Mouse (Mus musculus): ENCODE measurements around the gene Usp37. TPM values are rescaled to one million over a fixed set of nuclear protein-coding genes. Genes with fewer than 3 reads are reported as not detected.

Usp37 gene
- polyA plus RNA-seq, 1 experiment, result 52.1 TPM

DNA sequence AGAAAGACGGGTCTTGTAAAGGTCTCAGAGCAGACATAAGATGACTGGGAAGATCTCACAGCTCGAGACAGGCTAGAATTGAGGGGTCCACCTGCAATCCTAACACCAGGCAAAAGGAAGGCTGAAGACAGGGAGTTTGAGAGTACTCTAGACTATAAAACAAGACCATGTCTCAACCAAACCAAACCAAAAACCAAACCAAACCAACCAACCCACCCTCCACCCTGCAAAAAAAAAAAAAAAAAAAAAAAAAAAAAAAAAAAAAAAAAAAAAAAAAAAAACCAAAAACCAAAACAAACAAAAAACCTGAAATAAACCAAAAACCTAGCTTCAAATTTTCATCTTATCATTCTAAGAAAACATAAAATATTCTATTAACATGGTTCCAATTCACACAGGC lies 99.5 kb downstream of the Usp37 start:
- TF ChIP-seq EP300 (IDR thresholded peaks at IDR 0.05; ENCODE audit: insufficient read depth, low read depth, low read length), result no peak
- Histone ChIP-seq H3K9me3 (replicated peaks; ENCODE audit: control insufficient read depth, insufficient read depth, low read length, poor library complexity, severe bottlenecking) (no peaks in the 10 kb centered on the region), H3K27ac (ENCODE audit: insufficient read depth, low read length) (no peak overlapping the region), H3K4me3 (ENCODE audit: low read depth, low read length) (no peak overlapping the region), H3K27me3 (ENCODE audit: control insufficient read depth, insufficient read depth, low read length, poor library complexity, severe bottlenecking) (no peaks in the 10 kb centered on the region), H3K36me3 (ENCODE audit: control insufficient read depth, insufficient read depth, low read length, poor library complexity, severe bottlenecking) (peaks cover 41% of the 10 kb centered on the region), H3K9ac (ENCODE audit: low read depth, poor library complexity, severe bottlenecking) (no peak overlapping the region), H3K4me1 (ENCODE audit: control insufficient read depth, insufficient read depth, low read length) (no peaks in the 10 kb centered on the region)

DNA sequence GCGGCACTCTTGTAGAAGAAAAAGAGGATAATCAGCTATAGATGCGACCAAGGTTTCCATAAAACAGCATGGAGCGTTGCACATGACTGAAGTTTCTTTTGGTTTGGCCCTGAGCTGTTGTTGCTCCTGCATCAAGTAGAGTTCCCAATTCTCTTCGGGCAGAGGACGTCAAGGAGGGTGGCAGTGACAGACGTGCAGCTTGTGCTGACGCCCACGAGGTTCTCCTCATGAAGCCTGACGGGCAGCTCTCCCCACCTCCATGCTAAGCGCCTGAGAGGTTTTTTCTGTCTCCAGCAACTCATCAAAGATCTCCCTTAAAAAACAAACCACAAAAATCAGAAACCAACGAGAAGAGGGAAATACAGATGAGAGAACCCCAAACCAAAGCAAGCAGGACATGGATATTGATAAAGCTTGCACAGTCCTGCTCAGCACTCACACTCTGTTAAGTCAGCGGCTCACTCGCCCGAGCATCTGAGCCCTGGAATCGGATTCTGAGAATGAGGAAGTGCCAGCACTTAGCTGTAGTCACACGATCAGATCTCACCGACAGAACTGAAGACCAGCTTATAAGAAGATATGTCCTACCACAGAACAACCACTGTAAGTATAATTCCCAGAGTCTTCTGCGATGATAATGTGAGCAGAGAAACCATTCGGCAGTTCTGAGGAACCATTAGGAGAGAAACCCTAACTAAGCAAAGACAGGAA lies 104.8 kb downstream of the Usp37 start:
- H3K27ac ChIP-seq (ENCODE audit: insufficient read depth, low read length), result no peak overlapping the region
- no peak overlapping the region for H3K4me3 ChIP-seq (ENCODE audit: low read depth, low read length)
- no peak overlapping the region for H3K9ac ChIP-seq (ENCODE audit: low read depth, poor library complexity, severe bottlenecking)
- TF ChIP-seq CTCF (IDR thresholded peaks at IDR 0.05; ENCODE audit: low read depth, low read length) (no peak), POLR2A (IDR thresholded peaks at IDR 0.05; ENCODE audit: insufficient read depth, low read length) (no peak), EP300 (IDR thresholded peaks at IDR 0.05; ENCODE audit: insufficient read depth, low read depth, low read length) (no peak)
- peaks cover 41% of the 10 kb centered on the region for H3K36me3 ChIP-seq (ENCODE audit: control insufficient read depth, insufficient read depth, low read length, poor library complexity, severe bottlenecking)
- H3K4me1 ChIP-seq (ENCODE audit: control insufficient read depth, insufficient read depth, low read length), result no peaks in the 10 kb centered on the region
- H3K27me3 ChIP-seq (ENCODE audit: control insufficient read depth, insufficient read depth, low read length, poor library complexity, severe bottlenecking), result no peaks in the 10 kb centered on the region
- H3K9me3 ChIP-seq (replicated peaks; ENCODE audit: control insufficient read depth, insufficient read depth, low read length, poor library complexity, severe bottlenecking), result no peaks in the 10 kb centered on the region

- H3K4me3 ChIP-seq (ENCODE audit: low read depth, low read length), result no peak overlapping the region
- H3K9ac ChIP-seq (ENCODE audit: low read depth, poor library complexity, severe bottlenecking), result no peak overlapping the region
- no peak overlapping the region for H3K27ac ChIP-seq (ENCODE audit: insufficient read depth, low read length)
- H3K27me3 ChIP-seq (ENCODE audit: control insufficient read depth, insufficient read depth, low read length, poor library complexity, severe bottlenecking), result no peaks in the 10 kb centered on the region
- no peaks in the 10 kb centered on the region for H3K4me1 ChIP-seq (ENCODE audit: control insufficient read depth, insufficient read depth, low read length)
- no peaks in the 10 kb centered on the region for H3K9me3 ChIP-seq (replicated peaks; ENCODE audit: control insufficient read depth, insufficient read depth, low read length, poor library complexity, severe bottlenecking)
- peaks cover 38% of the 10 kb centered on the region for H3K36me3 ChIP-seq (ENCODE audit: control insufficient read depth, insufficient read depth, low read length, poor library complexity, severe bottlenecking)
- no peak for TF ChIP-seq CTCF (IDR thresholded peaks at IDR 0.05; ENCODE audit: low read depth, low read length)
- no peak for TF ChIP-seq POLR2A (IDR thresholded peaks at IDR 0.05; ENCODE audit: insufficient read depth, low read length)
- TF ChIP-seq EP300 (IDR thresholded peaks at IDR 0.05; ENCODE audit: insufficient read depth, low read depth, low read length), result no peak
These were observed 106.2 kb downstream of the Usp37 start for GRCm38 (mm10) chr1:74437702-74438427.

GRCm38 (mm10) chr1:74435563-74435962 lies 108.5 kb downstream of the Usp37 start:
- TF ChIP-seq POLR2A (IDR thresholded peaks at IDR 0.05; ENCODE audit: insufficient read depth, low read length) (no peak), EP300 (IDR thresholded peaks at IDR 0.05; ENCODE audit: insufficient read depth, low read depth, low read length) (no peak), CTCF (IDR thresholded peaks at IDR 0.05; ENCODE audit: low read depth, low read length) (no peak)
- Histone ChIP-seq H3K27me3 (ENCODE audit: control insufficient read depth, insufficient read depth, low read length, poor library complexity, severe bottlenecking) (no peaks in the 10 kb centered on the region), H3K36me3 (ENCODE audit: control insufficient read depth, insufficient read depth, low read length, poor library complexity, severe bottlenecking) (peaks cover 30% of the 10 kb centered on the region), H3K4me3 (ENCODE audit: low read depth, low read length) (no peak overlapping the region), H3K9ac (ENCODE audit: low read depth, poor library complexity, severe bottlenecking) (no peak overlapping the region), H3K27ac (ENCODE audit: insufficient read depth, low read length) (no peak overlapping the region), H3K4me1 (ENCODE audit: control insufficient read depth, insufficient read depth, low read length) (no peaks in the 10 kb centered on the region), H3K9me3 (replicated peaks; ENCODE audit: control insufficient read depth, insufficient read depth, low read length, poor library complexity, severe bottlenecking) (no peaks in the 10 kb centered on the region)

DNA sequence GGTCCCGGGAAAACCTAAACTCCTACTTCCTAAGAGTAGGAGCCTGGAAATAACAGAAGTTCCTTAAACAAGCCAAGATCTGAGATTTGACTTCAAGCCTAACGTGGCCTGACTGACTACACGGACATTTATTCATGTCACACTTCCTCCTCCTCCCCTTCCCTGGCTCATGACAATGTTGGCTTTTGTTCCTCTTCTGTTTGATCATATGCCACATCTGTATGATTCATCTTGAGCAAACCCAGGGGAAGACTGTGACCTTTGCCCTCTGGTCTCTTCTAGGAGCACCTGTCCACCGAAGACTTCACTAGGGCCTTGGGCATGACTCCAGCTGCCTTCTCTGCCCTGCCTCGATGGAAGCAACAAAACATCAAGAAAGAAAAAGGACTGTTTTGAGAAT lies 109.5 kb downstream of the Usp37 start:
- TF ChIP-seq CTCF (IDR thresholded peaks at IDR 0.05; ENCODE audit: low read depth, low read length), result no peak
- TF ChIP-seq EP300 (IDR thresholded peaks at IDR 0.05; ENCODE audit: insufficient read depth, low read depth, low read length), result no peak
- no peak for TF ChIP-seq POLR2A (IDR thresholded peaks at IDR 0.05; ENCODE audit: insufficient read depth, low read length)
- Histone ChIP-seq H3K4me1 (ENCODE audit: control insufficient read depth, insufficient read depth, low read length) (no peaks in the 10 kb centered on the region), H3K9me3 (replicated peaks; ENCODE audit: control insufficient read depth, insufficient read depth, low read length, poor library complexity, severe bottlenecking) (no peaks in the 10 kb centered on the region), H3K27me3 (ENCODE audit: control insufficient read depth, insufficient read depth, low read length, poor library complexity, severe bottlenecking) (no peaks in the 10 kb centered on the region), H3K9ac (ENCODE audit: low read depth, poor library complexity, severe bottlenecking) (no peak overlapping the region), H3K4me3 (ENCODE audit: low read depth, low read length) (no peak overlapping the region), H3K36me3 (ENCODE audit: control insufficient read depth, insufficient read depth, low read length, poor library complexity, severe bottlenecking) (peaks cover 21% of the 10 kb centered on the region), H3K27ac (ENCODE audit: insufficient read depth, low read length) (no peak overlapping the region)

GRCm38 (mm10) chr1:74433220-74433619 lies 110.9 kb downstream of the Usp37 start:
- Histone ChIP-seq H3K4me3 (ENCODE audit: low read depth, low read length) (no peak overlapping the region), H3K4me1 (ENCODE audit: control insufficient read depth, insufficient read depth, low read length) (no peaks in the 10 kb centered on the region), H3K36me3 (ENCODE audit: control insufficient read depth, insufficient read depth, low read length, poor library complexity, severe bottlenecking) (peaks cover 13% of the 10 kb centered on the region), H3K9ac (ENCODE audit: low read depth, poor library complexity, severe bottlenecking) (no peak overlapping the region), H3K27ac (ENCODE audit: insufficient read depth, low read length) (no peak overlapping the region), H3K27me3 (ENCODE audit: control insufficient read depth, insufficient read depth, low read length, poor library complexity, severe bottlenecking) (no peaks in the 10 kb centered on the region), H3K9me3 (replicated peaks; ENCODE audit: control insufficient read depth, insufficient read depth, low read length, poor library complexity, severe bottlenecking) (no peaks in the 10 kb centered on the region)
- TF ChIP-seq EP300 (IDR thresholded peaks at IDR 0.05; ENCODE audit: insufficient read depth, low read depth, low read length) (no peak), POLR2A (IDR thresholded peaks at IDR 0.05; ENCODE audit: insufficient read depth, low read length) (no peak), CTCF (IDR thresholded peaks at IDR 0.05; ENCODE audit: low read depth, low read length) (no peak)

Measured in ES-Bruce4 (cell line).